Mouse (Mus musculus): ENCODE data around the gene Scg5.

Scg5 gene

DNA sequence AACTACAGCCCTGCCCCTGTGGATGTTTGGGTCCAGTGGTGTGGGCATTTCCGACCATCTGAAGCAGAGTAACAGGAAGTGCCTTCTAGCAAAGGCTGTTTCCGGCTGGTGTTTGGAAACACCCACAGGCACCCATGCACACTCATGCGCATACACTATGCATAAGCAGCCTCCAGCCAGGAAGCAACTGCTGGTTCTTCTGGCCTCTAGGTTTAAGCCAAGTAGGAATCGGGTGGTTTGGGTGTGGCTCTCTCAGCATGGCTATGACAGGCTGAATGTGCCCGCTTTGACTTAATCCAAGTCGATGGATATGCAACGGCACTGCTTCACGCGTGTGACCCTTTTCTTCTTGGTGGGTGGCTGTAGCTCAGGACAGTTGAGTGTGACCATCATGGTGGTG lies 79.6 kb downstream of the Scg5 start:
- no peak for DNase-seq

DNA sequence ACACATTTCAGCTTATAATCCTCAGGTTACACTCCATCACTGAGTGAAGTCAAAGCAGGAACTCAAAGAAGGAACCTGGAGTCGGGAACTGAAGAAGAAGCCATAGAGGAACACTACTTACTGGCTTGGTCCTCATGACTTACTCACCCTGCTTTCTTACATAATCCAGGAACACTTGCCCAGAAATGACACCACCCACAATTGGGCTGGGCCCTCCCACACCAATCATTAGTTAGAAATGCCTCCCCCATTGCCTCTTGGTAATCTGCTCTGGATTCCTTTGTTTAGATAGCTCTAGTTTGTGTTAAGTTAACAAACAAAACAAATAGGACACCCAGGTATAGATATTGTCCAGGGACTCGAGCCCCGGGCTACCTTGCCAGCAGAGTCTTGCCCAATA lies 100.3 kb downstream of the Scg5 start:
- no peak for DNase-seq

All from lung, postnatal 14 days (tissue).